Mouse (Mus musculus) limb, embryonic 11.5 days (tissue): ENCODE data around the gene Vps4a. TPM values are rescaled to one million over a fixed set of nuclear protein-coding genes. Genes with fewer than 3 reads are reported as not detected.
A peak's percentile ranks its signal among the peaks of the same experiment; 100 is the strongest.

Experiments
- ATAC-seq: fragments of 200-750 bp; cut with Nextera tagmentation; 2 replicates; pipeline ENCODE4 v1.8.0; 2017; ENCODE audit warnings: low read depth; ENCODE audit not compliant: insufficient number of reproducible peaks, low FRiP score, low TSS enrichment
- DNase-seq: peaks from one replicate; pipeline ENCODE4 v3.0.0-alpha.2; 2015; ENCODE audit warnings: low spot score
- H3K27ac ChIP-seq: fragments of 300-500 bp; sonication (generic); replicated peaks from 2 replicates; pipeline ENCODE4 v1.5.1; 2014; ENCODE audit warnings: low read depth, mild to moderate bottlenecking, low read length
- H3K27me3 ChIP-seq: fragments of 300-500 bp; sonication (generic); 2 replicates; pipeline ENCODE4 v1.6.1; 2014; ENCODE audit warnings: mild to moderate bottlenecking, low read length, mixed read lengths; ENCODE audit not compliant: control insufficient read depth, insufficient read depth
- H3K36me3 ChIP-seq: fragments of 300-500 bp; sonication (generic); 2 replicates; pipeline ENCODE4 v1.6.1; 2014; ENCODE audit warnings: mild to moderate bottlenecking, low read length, moderate library complexity, mixed read lengths; ENCODE audit not compliant: control insufficient read depth, insufficient read depth
- H3K4me1 ChIP-seq: fragments of 300-500 bp; sonication (generic); 2 replicates; pipeline ENCODE4 v1.6.1; 2014; ENCODE audit warnings: low read length, mixed read lengths; ENCODE audit not compliant: control insufficient read depth, insufficient read depth
- H3K4me2 ChIP-seq: fragments of 300-500 bp; sonication (generic); 2 replicates; pipeline ENCODE4 v1.6.1; 2014; ENCODE audit warnings: low read depth, mild to moderate bottlenecking, moderate library complexity; ENCODE audit not compliant: severe bottlenecking
- H3K4me3 ChIP-seq: fragments of 300-500 bp; sonication (generic); 2 replicates; pipeline ENCODE4 v1.5.1; 2014; ENCODE audit warnings: low read depth, low read length
- H3K9ac ChIP-seq: fragments of 300-500 bp; sonication (generic); 2 replicates; pipeline ENCODE4 v1.6.1; 2014; ENCODE audit warnings: mild to moderate bottlenecking, low read length
- H3K9me3 ChIP-seq: fragments of 300-500 bp; sonication (generic); 2 replicates; pipeline ENCODE4 v1.6.1; 2016; ENCODE audit warnings: low read length; ENCODE audit not compliant: control insufficient read depth
- WGBS: fragments of 180-500 bp; shearing (Covaris S2); extraction: QIAGEN DNeasy Blood & Tissue Kit; methylation state at CpG from one replicate; pipeline ENCODE4 v1.1.7; 2014; 5-methylcytosine and 5-hydroxymethylcytosine counted together
- polyA plus RNA-seq: library from polyadenylated mRNA; unstranded; fragments of >200 nt; fragmentation: Nextera tagmentation; extraction: Ambion mirVana; gene quantifications from 2 replicates; pipeline ENCODE4 v1.2.1, GENCODE M21; 2014

Gene Vps4a
- polyA plus RNA-seq, 1 experiment from 2014 or later: 71.4 TPM

GRCm38 (mm10) chr8:107056076-107056972 is 25.3 kb downstream of the Vps4a start, which contains the start of the genes Cog8 and Nip7:
Cog8 (minus strand) TSS chr8:107056689.
Nip7 (plus strand) TSS chr8:107056877.
- Histone ChIP-seq H3K4me3 (peak within 1 kb of the TSS; percentile 79), H3K27ac (no peak within 1 kb of the TSS; the same call in 1 of the 2 replicates), H3K27me3 (no peaks in the 10 kb centered on the region), H3K4me1 (peaks cover 5% of the 10 kb centered on the region; the same call in 1 of the 2 replicates), H3K9ac (peak within 1 kb of the TSS; percentile 75), H3K9me3 (no peaks in the 10 kb centered on the region), H3K36me3 (peaks cover 22% of the 10 kb centered on the region), H3K4me2 (peak within 1 kb of the TSS; percentile 92)
- under 1% methylated on average over 88 of the region's 88 CpGs for WGBS
- DNase-seq: peak; percentile 96
- peak; percentile 84 for ATAC-seq

GRCm38 (mm10) chr8:107056973-107057369 is 25.9 kb downstream of the Vps4a start:
- Histone ChIP-seq H3K27ac (no peak overlapping the region), H3K4me3 (peak overlapping the region; percentile 79), H3K27me3 (no peaks in the 10 kb centered on the region), H3K9me3 (no peaks in the 10 kb centered on the region), H3K4me1 (peaks cover 5% of the 10 kb centered on the region; the same call in 1 of the 2 replicates), H3K4me2 (peak overlapping the region; percentile 92), H3K36me3 (peaks cover 19% of the 10 kb centered on the region), H3K9ac (peak overlapping the region; percentile 55)
- 0% methylated on average over 33 of the region's 33 CpGs for WGBS
- peak; percentile 65; the same call in 1 of the 2 replicates for ATAC-seq
- no peak for DNase-seq

- ATAC-seq (no peak), DNase-seq (no peak)
- H3K4me2 ChIP-seq: no peak overlapping the region
- no peaks in the 10 kb centered on the region for H3K27me3 ChIP-seq
- no peak overlapping the region for H3K27ac ChIP-seq
- no peaks in the 10 kb centered on the region for H3K9me3 ChIP-seq
- H3K36me3 ChIP-seq: peaks cover 6% of the 10 kb centered on the region
- H3K9ac ChIP-seq: no peak overlapping the region
- no peak overlapping the region for H3K4me3 ChIP-seq
- WGBS: 88% methylated on average over 1 of the region's 1 CpGs
- peaks cover 2% of the 10 kb centered on the region; the same call in 1 of the 2 replicates for H3K4me1 ChIP-seq
Observed at GRCm38 (mm10) chr8:107062613-107063012, 31.6 kb downstream of the Vps4a start.

- Histone ChIP-seq H3K4me3 (no peak within 1 kb of the TSS), H3K4me2 (no peak within 1 kb of the TSS), H3K9me3 (no peaks in the 10 kb centered on the region), H3K36me3 (no peaks in the 10 kb centered on the region), H3K9ac (no peak within 1 kb of the TSS), H3K4me1 (no peaks in the 10 kb centered on the region), H3K27me3 (no peaks in the 10 kb centered on the region), H3K27ac (no peak within 1 kb of the TSS)
- DNase-seq: no peak
- WGBS: 63% methylated on average over 17 of the region's 17 CpGs
- ATAC-seq: no peak
Observed at GRCm38 (mm10) chr8:107065511-107066496, 34.8 kb downstream of the Vps4a start, which contains the start of gene Tmed6. Tmed6 (minus strand) TSS chr8:107065644.

GRCm38 (mm10) chr8:107073706-107074105 is 42.7 kb downstream of the Vps4a start:
- no peaks in the 10 kb centered on the region; the same call in 1 of the 2 replicates for H3K4me1 ChIP-seq
- no peaks in the 10 kb centered on the region for H3K9me3 ChIP-seq

GRCm38 (mm10) chr8:107074128-107074527 is 43.1 kb downstream of the Vps4a start:
- DNase-seq: no peak
- peaks cover 21% of the 10 kb centered on the region for H3K36me3 ChIP-seq
- H3K9me3 ChIP-seq: no peaks in the 10 kb centered on the region
- no peaks in the 10 kb centered on the region for H3K27me3 ChIP-seq
- H3K9ac ChIP-seq: no peak overlapping the region
- ATAC-seq: no peak
- no peak overlapping the region for H3K27ac ChIP-seq
- H3K4me3 ChIP-seq: no peak overlapping the region
- H3K4me1 ChIP-seq: no peaks in the 10 kb centered on the region; the same call in 1 of the 2 replicates
- 91% methylated on average over 1 of the region's 1 CpGs for WGBS
- H3K4me2 ChIP-seq: no peak overlapping the region

More at GRCm38 (mm10) chr8:107073706-107074105, 42.7 kb downstream of the Vps4a start:
- H3K27me3 ChIP-seq: no peaks in the 10 kb centered on the region
- H3K4me2 ChIP-seq: no peak overlapping the region
- H3K9ac ChIP-seq: no peak overlapping the region
- H3K4me3 ChIP-seq: no peak overlapping the region
- peaks cover 21% of the 10 kb centered on the region for H3K36me3 ChIP-seq
- DNase-seq: no peak
- no peak overlapping the region for H3K27ac ChIP-seq
- no peak for ATAC-seq
- 79% methylated on average over 4 of the region's 4 CpGs for WGBS

- no peak for DNase-seq
Observed at GRCm38 (mm10) chr8:107076239-107076888, 45.3 kb downstream of the Vps4a start.

More at GRCm38 (mm10) chr8:107076239-107076888, 45.3 kb downstream of the Vps4a start:
- Histone ChIP-seq H3K4me2 (no peak overlapping the region), H3K36me3 (peaks cover 24% of the 10 kb centered on the region), H3K27me3 (no peaks in the 10 kb centered on the region), H3K4me3 (no peak overlapping the region), H3K27ac (no peak overlapping the region), H3K9me3 (no peaks in the 10 kb centered on the region), H3K4me1 (no peaks in the 10 kb centered on the region; the same call in 1 of the 2 replicates), H3K9ac (no peak overlapping the region)
- ATAC-seq: no peak
- WGBS: 92% methylated on average over 7 of the region's 7 CpGs
